Mouse (Mus musculus) monocyte, adult 2 months (primary cell): ENCODE results near the gene Msln.

ENCODE experiments used
- DNase-seq, 2 experiments: peaks; one replicate each; pipeline ENCODE4 v3.0.0; 2022; ENCODE audit warnings: low spot score in 2 of 2, low read depth in 1 of 2

Msln gene

GRCm38 (mm10) chr17:25754241-25754640 is at the start of gene Msln:
TSS of gene Msln (minus strand) at chr17:25754378.
- no peak for DNase-seq

DNA sequence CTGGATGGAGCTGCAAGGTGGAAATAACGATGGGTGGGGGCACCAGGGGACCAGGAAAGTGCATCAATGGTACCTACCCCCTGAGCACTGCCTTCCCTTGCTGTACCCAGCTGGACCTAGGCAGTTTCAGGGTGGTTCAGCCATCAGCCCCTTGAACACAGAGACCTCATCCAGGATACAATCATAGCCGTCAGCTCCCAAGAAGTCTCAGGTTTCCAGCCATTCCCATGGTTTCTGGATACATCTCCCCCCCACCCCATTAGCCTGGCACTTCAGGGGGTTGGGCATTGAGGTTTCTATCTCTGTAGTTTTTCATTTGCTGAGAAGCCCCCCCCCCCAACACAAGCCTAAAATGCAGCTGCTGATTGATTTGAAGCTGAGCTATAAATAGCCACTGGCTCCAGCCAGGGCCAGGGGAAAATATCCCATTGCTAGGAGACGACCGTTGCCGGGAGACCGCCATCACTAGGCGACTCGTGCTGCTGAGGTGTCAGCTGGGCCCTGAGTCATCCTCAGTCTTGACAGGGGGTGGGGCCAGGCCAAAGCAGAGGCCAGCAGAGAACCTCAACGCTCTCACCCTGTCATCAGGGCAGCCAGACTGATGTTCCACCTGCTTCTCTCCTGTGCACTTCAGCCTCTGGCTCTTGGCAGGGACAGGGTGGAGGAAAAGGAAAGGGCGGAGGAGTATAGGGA is 48.8 kb upstream of the Msln start:
- DNase-seq, result no peak

- peak in 1 of 2 experiments; percentile 41 for DNase-seq
Measured at GRCm38 (mm10) chr17:25801029-25801428, 46.9 kb upstream of the Msln start.

DNA sequence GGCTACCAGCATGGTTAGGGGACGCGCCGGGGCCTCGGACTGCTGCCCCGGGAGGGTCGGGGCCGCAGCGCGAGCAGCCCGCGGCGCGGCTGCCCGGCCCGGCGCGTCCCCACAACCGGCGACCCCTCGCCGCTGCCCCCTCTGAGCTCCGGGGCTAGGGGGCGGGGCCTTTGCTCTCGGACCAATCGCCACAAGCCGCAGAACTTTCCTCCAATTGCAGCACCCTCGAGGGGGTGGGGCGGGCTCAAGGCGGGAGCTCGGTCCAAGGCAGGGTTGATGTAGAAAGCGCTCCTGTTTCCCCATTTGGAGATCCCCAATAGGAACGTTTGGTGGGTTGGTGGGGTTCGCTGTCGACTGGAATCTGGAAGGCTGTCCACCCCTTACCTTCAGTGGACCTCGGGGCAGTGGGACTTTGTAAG is 42.8 kb upstream of the Msln start, which contains the start of gene Metrn:
TSS of gene Metrn (minus strand) at position 186 of the 419 bp plus-strand sequence.
- peak; percentile 55 to 65 for DNase-seq

- DNase-seq, result no peak
Measured at GRCm38 (mm10) chr17:25796211-25796771, 42.1 kb upstream of the Msln start.

GRCm38 (mm10) chr17:25795609-25796092 is 41.5 kb upstream of the Msln start, which contains the start of gene AC134908.4:
TSS of gene AC134908.4 (minus strand) at chr17:25795659.
- DNase-seq, result no peak

- DNase-seq, result no peak
Measured at GRCm38 (mm10) chr17:25794998-25795397, 40.8 kb upstream of the Msln start.

DNA sequence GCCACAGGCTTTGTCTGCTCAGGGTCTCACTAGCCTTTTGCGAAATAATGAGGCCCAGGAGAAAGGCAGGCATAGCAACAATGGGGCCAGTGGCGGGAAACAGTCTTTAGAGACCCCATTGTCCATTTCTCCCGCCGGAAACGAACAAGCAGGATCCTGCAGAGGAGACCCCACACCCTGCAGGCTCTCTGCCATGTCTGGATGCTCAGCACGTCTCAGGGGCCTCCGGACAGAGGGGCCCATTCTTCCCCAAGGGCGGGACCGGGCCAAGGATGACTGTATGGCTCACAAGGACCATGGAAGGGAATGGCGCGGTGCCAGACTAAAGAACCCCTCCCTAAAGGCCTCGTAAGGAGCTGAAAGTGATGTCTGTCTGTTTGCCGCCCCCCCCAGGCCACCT is 40.0 kb upstream of the Msln start:
- no peak for DNase-seq

GRCm38 (mm10) chr17:25792615-25793014 is 38.4 kb upstream of the Msln start, which contains the start of gene Fam173a:
TSS of gene Fam173a (minus strand) at chr17:25792901.
- DNase-seq, result no peak

- peak; percentile 49 to 75 for DNase-seq
Measured at GRCm38 (mm10) chr17:25791843-25792527, 37.8 kb upstream of the Msln start.

DNA sequence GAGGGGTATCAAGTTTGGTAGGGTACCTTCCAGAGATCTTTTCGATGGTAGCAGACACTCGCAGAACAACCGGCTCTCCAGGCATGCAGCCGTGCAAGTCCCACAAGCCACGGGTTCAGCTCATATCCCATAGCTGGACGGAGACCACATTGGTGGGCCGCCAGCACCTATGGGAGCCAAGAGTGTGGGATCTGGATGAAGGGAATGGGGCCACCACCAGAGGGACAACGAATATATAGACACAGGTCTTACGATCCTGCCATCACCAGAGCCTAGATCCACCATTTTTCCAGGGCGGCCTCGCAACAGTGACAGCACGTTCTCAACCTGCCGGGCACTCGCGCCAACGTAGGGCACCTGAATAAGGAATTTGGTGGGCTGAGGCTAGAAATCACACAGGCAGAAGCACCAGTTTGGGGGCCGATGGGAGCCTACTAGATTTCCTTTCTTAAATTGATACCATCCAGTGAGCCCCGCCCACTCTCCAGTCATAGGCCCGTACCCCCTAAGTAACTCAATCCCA is 37.2 kb upstream of the Msln start:
- DNase-seq, result no peak

DNA sequence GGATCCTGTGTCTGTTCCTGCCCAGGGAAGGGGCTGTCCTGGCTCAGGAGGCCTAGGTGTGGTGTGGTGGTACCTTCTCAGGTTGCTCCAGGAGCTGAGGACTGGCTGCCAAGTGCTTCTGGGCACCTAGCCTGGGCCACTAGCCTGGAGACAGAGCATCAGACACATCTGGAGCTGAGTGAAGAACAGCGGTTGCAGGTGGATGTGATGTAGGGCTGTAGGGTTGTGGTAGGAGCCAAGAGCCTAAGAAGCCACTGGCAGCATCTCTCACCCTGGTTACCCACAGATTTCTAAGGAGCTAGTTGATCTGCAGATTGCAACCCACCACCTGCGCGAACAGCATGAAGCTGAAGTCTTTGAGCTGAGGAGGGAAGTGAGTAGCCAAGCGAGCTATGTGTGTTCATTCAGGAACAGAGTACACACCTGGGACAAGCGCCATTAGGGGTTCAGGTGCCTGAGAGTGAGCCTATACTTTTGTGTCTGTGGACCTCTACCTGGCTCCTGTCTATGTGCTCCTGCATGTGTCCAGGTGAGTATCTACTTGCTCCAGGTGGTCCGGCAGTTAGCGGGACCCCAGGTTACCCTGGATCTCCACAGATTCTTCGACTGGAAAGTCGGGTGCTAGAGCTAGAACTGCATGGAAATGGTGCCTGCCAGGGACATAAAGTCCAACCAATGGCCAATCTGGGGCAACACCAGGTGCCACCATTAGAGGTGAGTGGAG is 32.8 kb upstream of the Msln start:
- DNase-seq, result no peak

- no peak for DNase-seq
Measured at GRCm38 (mm10) chr17:25786280-25786679, 32.1 kb upstream of the Msln start, which contains the start of gene Ccdc78. TSS of gene Ccdc78 (plus strand) at chr17:25786580.

DNA sequence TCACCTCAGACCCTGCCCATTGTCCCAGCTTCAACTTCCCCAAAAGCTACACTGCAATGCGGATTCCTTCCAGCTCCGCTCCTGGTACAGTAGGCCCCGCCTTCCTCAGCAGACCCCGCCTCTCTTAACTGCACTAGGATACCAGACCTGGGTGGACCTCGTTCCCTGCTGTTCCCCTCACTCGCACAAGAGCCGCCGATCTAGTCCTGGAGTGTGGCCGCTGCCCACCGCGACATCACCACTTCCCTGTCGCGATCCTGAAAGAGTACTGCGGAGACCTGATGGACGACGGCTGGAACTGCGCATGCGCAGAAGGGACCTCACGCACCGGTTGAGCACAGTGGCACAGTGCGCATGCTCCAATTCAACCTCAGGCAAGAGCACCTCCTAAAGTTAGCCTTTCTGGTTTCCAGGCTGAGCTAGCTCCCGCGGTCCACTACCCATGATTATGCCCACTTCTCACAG is 31.1 kb upstream of the Msln start, which contains the start of gene Haghl:
TSS of gene Haghl (minus strand) at position 393 of the 465 bp plus-strand sequence.
- DNase-seq, result peak; percentile 83 to 93

GRCm38 (mm10) chr17:25783861-25784574 is 29.8 kb upstream of the Msln start:
- DNase-seq, result no peak

DNA sequence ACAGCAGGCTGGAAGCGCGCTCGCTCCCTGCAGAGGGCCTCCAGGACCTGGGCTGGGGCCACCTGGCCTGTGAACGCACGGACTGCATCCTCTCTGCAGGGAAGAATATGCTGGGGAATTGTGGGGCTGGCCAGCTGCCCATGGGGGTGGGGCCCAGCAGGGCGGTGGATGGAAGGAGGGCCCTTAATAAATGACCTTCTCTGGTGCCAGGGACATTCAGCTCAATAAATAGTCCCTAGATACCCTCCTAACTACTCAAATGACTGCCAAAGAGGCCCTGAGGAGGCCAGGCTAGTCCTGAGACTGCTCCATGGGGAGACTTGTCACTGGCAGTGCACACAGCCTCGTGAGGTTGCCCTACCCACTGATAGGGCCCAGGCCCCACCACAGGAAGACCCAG is 28.9 kb upstream of the Msln start:
- no peak for DNase-seq

GRCm38 (mm10) chr17:25781339-25781738 is 27.2 kb upstream of the Msln start:
- no peak for DNase-seq

GRCm38 (mm10) chr17:25777948-25778347 is 23.8 kb upstream of the Msln start:
- no peak for DNase-seq

- no peak for DNase-seq
Measured at GRCm38 (mm10) chr17:25775318-25776062, 21.3 kb upstream of the Msln start.
